Mouse (Mus musculus) forebrain, embryonic 14.5 days (tissue): ENCODE measurements around the gene Vmn1r58. TPM values are rescaled to one million over a fixed set of nuclear protein-coding genes. Genes with fewer than 3 reads are reported as not detected.
"Not testable (repeated sequence)": the region's sequence is repeated elsewhere in the genome, so short reads cannot be mapped to it uniquely, and the experiment has no call there.

Source experiments
- ATAC-seq: fragments of 200-750 bp; cut with Nextera tagmentation; 2 replicates; pipeline ENCODE4 v1.8.0; 2017; ENCODE audit warnings: mild to moderate bottlenecking, moderate library complexity
- DNase-seq: peaks from one replicate; pipeline ENCODE4 v3.0.0-alpha.2; 2015; ENCODE audit warnings: low spot score
- H3K27ac ChIP-seq: fragments of 300-500 bp; sonication (generic); 2 replicates; pipeline ENCODE4 v1.5.1; 2014; ENCODE audit warnings: low read depth, mild to moderate bottlenecking, control low read depth, low read length, moderate library complexity
- H3K27me3 ChIP-seq: fragments of 300-500 bp; sonication (generic); replicated peaks from 2 replicates; pipeline ENCODE4 v1.6.1; 2014; ENCODE audit warnings: low read length, control low read depth, mixed read lengths; ENCODE audit not compliant: control insufficient read depth, insufficient read depth
- H3K36me3 ChIP-seq: fragments of 300-500 bp; sonication (generic); 2 replicates; pipeline ENCODE4 v1.6.1; 2014; ENCODE audit warnings: low read length, control low read depth; ENCODE audit not compliant: control insufficient read depth, insufficient read depth
- H3K4me1 ChIP-seq: fragments of 300-500 bp; sonication (generic); 2 replicates; pipeline ENCODE4 v1.6.1; 2014; ENCODE audit warnings: antibody characterized with exemption, low read length, control low read depth; ENCODE audit not compliant: control insufficient read depth, insufficient read depth
- H3K4me2 ChIP-seq: fragments of 300-500 bp; sonication (generic); 2 replicates; pipeline ENCODE4 v1.6.1; 2014; ENCODE audit warnings: mild to moderate bottlenecking, control low read depth, low read length
- H3K4me3 ChIP-seq: fragments of 300-500 bp; sonication (generic); 2 replicates; pipeline ENCODE4 v1.5.1; 2014; ENCODE audit warnings: low read depth, low read length, control low read depth
- H3K9ac ChIP-seq: fragments of 300-500 bp; sonication (generic); 2 replicates; pipeline ENCODE4 v1.6.1; 2014; ENCODE audit warnings: mild to moderate bottlenecking, low read length, control low read depth, moderate library complexity
- H3K9me3 ChIP-seq: fragments of 300-500 bp; sonication (generic); replicated peaks from 2 replicates; pipeline ENCODE4 v1.6.1; 2016; ENCODE audit warnings: low read length, control low read depth, mixed read lengths; ENCODE audit not compliant: control insufficient read depth
- WGBS: fragments of 180-500 bp; shearing (Covaris S2); extraction: QIAGEN DNeasy Blood & Tissue Kit; methylation state at CpG from one replicate; pipeline ENCODE4 v1.1.7; 2014; 5-methylcytosine and 5-hydroxymethylcytosine counted together
- polyA plus RNA-seq: library from polyadenylated mRNA; unstranded; fragments of >200 nt; fragmentation: Nextera tagmentation; extraction: Ambion mirVana; gene quantifications from 2 replicates; pipeline ENCODE4 v1.2.1, GENCODE M21; 2014

Gene Vmn1r58
- polyA plus RNA-seq = not detected in 2 replicates

DNA sequence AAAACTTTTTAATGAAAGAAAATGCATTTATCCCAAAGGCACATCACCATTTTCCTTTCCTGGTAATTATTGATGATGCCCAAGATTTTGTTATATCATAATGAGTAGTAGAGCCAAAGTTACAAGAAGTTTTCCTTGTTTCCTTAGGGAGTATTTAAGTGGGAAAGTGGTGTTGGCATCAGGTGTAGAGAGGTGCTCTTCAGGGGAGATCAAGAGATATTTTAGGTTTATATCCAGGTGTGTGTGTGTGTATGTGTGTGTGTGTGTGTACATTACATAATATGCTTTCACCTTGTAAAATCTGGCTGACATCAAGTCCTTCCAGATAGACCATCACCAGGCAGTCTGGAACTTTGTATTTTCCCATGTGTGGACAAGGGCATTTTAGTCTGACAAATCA, at the start of gene Vmn1r58:
Gene Vmn1r58, minus strand, starts transcription at position 101 of the 400 bp plus-strand sequence.
- not testable (repeated sequence) for H3K9me3 ChIP-seq, DNase-seq, H3K4me3 ChIP-seq, H3K4me2 ChIP-seq, H3K27me3 ChIP-seq, H3K4me1 ChIP-seq, H3K36me3 ChIP-seq, H3K27ac ChIP-seq, H3K9ac ChIP-seq, ATAC-seq

DNA sequence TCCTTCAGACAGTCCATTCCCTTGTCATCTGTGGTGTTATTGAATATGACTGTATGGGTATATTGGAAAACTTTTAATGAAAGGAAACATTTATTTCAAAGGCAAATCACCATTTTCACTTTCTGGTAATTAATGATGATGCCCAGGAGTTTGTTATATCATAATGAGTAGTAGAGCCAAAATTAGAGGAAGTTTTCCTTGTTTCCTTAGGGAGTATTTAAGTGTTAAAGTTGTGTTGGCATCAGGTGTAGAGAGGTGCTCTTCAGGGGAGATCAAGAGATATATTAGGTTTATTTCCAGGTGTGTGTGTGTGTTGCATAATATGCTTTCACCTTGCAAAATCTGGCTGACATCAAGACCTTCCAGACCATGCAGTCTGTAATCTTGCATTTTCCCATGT, 43.5 kb upstream of the Vmn1r58 start, which contains the start of gene Vmn1r59:
Gene Vmn1r59, minus strand, starts transcription at position 101 of the 400 bp plus-strand sequence.
- H3K27ac ChIP-seq = no peak within 1 kb of the TSS
- no peak within 1 kb of the TSS for H3K4me2 ChIP-seq
- H3K9me3 ChIP-seq = peaks cover 15% of the 10 kb centered on the region; the same call in 1 of the 2 replicates
- H3K4me3 ChIP-seq = no peak within 1 kb of the TSS
- no peaks in the 10 kb centered on the region for H3K27me3 ChIP-seq
- no peaks in the 10 kb centered on the region for H3K4me1 ChIP-seq
- no peaks in the 10 kb centered on the region for H3K36me3 ChIP-seq
- H3K9ac ChIP-seq = no peak within 1 kb of the TSS
- ATAC-seq = no peak
- no peak for DNase-seq

DNA sequence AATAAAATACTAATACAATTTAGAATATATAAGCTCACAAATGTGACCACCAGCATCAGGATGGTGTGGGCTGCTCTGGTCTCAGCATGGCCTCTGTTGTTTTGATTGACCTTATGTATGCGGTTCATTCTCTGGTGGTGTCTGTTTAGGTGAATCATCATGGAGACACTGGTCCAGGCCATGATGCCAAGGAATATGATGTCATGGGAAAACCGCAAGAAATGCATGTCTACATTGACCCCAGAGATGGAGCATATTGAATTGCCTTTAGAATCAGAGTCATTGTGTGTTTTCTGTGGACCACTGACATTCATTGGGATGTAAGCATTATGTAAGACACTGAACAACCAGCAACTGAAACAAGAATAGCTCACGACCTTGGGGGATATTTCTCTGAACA, 40.8 kb upstream of the Vmn1r58 start:
- ATAC-seq = not testable (repeated sequence)

DNA sequence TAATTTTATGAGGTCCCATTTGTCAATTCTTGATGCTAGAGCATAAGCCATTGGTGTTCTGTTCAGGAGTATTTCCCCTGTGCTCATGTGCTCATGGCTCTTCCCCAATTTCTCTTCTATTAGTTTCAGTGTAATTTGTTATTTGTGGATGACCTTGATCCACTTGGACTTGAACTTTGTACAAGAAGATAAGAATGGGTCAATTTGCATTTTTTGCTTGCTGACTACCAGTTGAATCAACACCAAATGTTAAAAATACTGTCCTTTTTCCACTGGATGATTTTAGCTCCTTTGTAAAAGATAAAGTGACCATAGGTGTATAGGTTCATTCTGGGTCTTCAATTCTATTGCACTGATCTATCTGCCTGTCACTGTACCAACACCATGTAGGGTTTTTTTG, 35.4 kb upstream of the Vmn1r58 start:
- no peak overlapping the region for H3K9ac ChIP-seq
- DNase-seq (no peak), ATAC-seq (no peak)
- no peak overlapping the region for H3K4me3 ChIP-seq
- no peaks in the 10 kb centered on the region for H3K4me1 ChIP-seq
- no peaks in the 10 kb centered on the region for H3K36me3 ChIP-seq
- no peaks in the 10 kb centered on the region for H3K27me3 ChIP-seq
- H3K9me3 ChIP-seq = 0 out of 2 replicates have a peak, but pooled peaks cover 4% of the 10 kb centered on the region
- H3K27ac ChIP-seq = no peak overlapping the region
- H3K4me2 ChIP-seq = no peak overlapping the region

More for the DNA sequence above, 40.8 kb upstream of the Vmn1r58 start:
- not testable (repeated sequence) for H3K27me3 ChIP-seq, H3K4me2 ChIP-seq, H3K4me1 ChIP-seq, H3K27ac ChIP-seq, DNase-seq, H3K4me3 ChIP-seq, H3K36me3 ChIP-seq, H3K9ac ChIP-seq
- H3K9me3 ChIP-seq = peaks cover 15% of the 10 kb centered on the region; the same call in 1 of the 2 replicates
- WGBS = 68% methylated on average over 3 of the region's 3 CpGs

- 30% methylated on average over 2 of the region's 2 CpGs for WGBS
- Histone ChIP-seq H3K4me1 (no peaks in the 10 kb centered on the region), H3K27ac (no peak overlapping the region), H3K9ac (no peak overlapping the region), H3K36me3 (no peaks in the 10 kb centered on the region), H3K4me3 (no peak overlapping the region), H3K27me3 (no peaks in the 10 kb centered on the region), H3K9me3 (peaks cover 7% of the 10 kb centered on the region), H3K4me2 (no peak overlapping the region)
- no peak for ATAC-seq
- no peak for DNase-seq
Observed at GRCm38 (mm10) chr7:5406201-5406600, 7.0 kb downstream of the Vmn1r58 start.

GRCm38 (mm10) chr7:5366724-5367123, 46.5 kb downstream of the Vmn1r58 start:
- Histone ChIP-seq H3K36me3 (no peaks in the 10 kb centered on the region), H3K9me3 (peaks cover 25% of the 10 kb centered on the region), H3K4me3 (no peak overlapping the region), H3K9ac (no peak overlapping the region), H3K27ac (no peak overlapping the region), H3K27me3 (no peaks in the 10 kb centered on the region), H3K4me2 (no peak overlapping the region), H3K4me1 (no peaks in the 10 kb centered on the region)
- 76% methylated on average over 2 of the region's 2 CpGs for WGBS
- no peak for DNase-seq
- no peak for ATAC-seq

GRCm38 (mm10) chr7:5363599-5363998, 49.6 kb downstream of the Vmn1r58 start:
- no peak for ATAC-seq
- H3K27me3 ChIP-seq = no peaks in the 10 kb centered on the region

More at GRCm38 (mm10) chr7:5363599-5363998, 49.6 kb downstream of the Vmn1r58 start:
- no peak overlapping the region for H3K9ac ChIP-seq
- peaks cover 32% of the 10 kb centered on the region for H3K9me3 ChIP-seq
- WGBS = 96% methylated on average over 5 of the region's 5 CpGs
- no peak overlapping the region for H3K4me2 ChIP-seq
- H3K27ac ChIP-seq = no peak overlapping the region
- H3K36me3 ChIP-seq = no peaks in the 10 kb centered on the region
- no peak for DNase-seq
- no peaks in the 10 kb centered on the region for H3K4me1 ChIP-seq
- H3K4me3 ChIP-seq = no peak overlapping the region

Other genes with a start within 250 kb of the Vmn1r58 start
- gene Vmn1r56, start 216.6 kb downstream of the Vmn1r58 start, polyA plus RNA-seq = not detected in 2 replicates
- not detected in 2 replicates for gene Vmn1r57, start 194.9 kb downstream of the Vmn1r58 start, polyA plus RNA-seq
- gene Gm5065, start 62.9 kb downstream of the Vmn1r58 start, polyA plus RNA-seq = not detected in 2 replicates
- gene Nlrp2, start 62.4 kb downstream of the Vmn1r58 start, polyA plus RNA-seq = not detected in 2 replicates
- not detected in 2 replicates for gene Vmn1r59, start 43.4 kb upstream of the Vmn1r58 start, polyA plus RNA-seq
- not detected in 2 replicates for gene Vmn2r28, start 80.6 kb upstream of the Vmn1r58 start, polyA plus RNA-seq
- gene Vmn1r60, start 133.9 kb upstream of the Vmn1r58 start, polyA plus RNA-seq = not detected in 2 replicates
- gene Vmn1r61, start 199.9 kb upstream of the Vmn1r58 start, polyA plus RNA-seq = not detected in 2 replicates